Mouse (Mus musculus): Measurements from ENCODE around the gene Il23r.

Il23r gene

GRCm38 (mm10) chr6:67431808-67432207 lies 59.8 kb downstream of the Il23r start:
- no peak for DNase-seq (ENCODE audit: low spot score)

GRCm38 (mm10) chr6:67421761-67422160 lies 69.9 kb downstream of the Il23r start:
- no peak for DNase-seq (ENCODE audit: low spot score)

- no peak for DNase-seq (ENCODE audit: low spot score)
Measured at GRCm38 (mm10) chr6:67416557-67416956, 75.1 kb downstream of the Il23r start.

GRCm38 (mm10) chr6:67415276-67415675 lies 76.4 kb downstream of the Il23r start:
- DNase-seq (ENCODE audit: low spot score): no peak

GRCm38 (mm10) chr6:67413378-67413777 lies 78.3 kb downstream of the Il23r start:
- no peak for DNase-seq (ENCODE audit: low spot score)

- no peak for DNase-seq (ENCODE audit: low spot score)
Measured at GRCm38 (mm10) chr6:67405281-67405682, 86.4 kb downstream of the Il23r start.

- DNase-seq (ENCODE audit: low spot score): no peak
Measured at GRCm38 (mm10) chr6:67399551-67399950, 92.1 kb downstream of the Il23r start.

- DNase-seq (ENCODE audit: low spot score): no peak
Measured at GRCm38 (mm10) chr6:67375982-67376391, 115.7 kb downstream of the Il23r start, which contains the start of gene Il12rb2. Gene Il12rb2 (minus strand): TSS chr6:67376188.

All from urinary bladder, postnatal 10 days (tissue).